Mouse (Mus musculus): ENCODE measurements at regions not wholly inside any gene's neighbourhood (a gene's known extent, or its start where the extent isn't known, plus 50 kb on each side); places are given as distances from the start of the nearest gene placed in this dataset.

DNA sequence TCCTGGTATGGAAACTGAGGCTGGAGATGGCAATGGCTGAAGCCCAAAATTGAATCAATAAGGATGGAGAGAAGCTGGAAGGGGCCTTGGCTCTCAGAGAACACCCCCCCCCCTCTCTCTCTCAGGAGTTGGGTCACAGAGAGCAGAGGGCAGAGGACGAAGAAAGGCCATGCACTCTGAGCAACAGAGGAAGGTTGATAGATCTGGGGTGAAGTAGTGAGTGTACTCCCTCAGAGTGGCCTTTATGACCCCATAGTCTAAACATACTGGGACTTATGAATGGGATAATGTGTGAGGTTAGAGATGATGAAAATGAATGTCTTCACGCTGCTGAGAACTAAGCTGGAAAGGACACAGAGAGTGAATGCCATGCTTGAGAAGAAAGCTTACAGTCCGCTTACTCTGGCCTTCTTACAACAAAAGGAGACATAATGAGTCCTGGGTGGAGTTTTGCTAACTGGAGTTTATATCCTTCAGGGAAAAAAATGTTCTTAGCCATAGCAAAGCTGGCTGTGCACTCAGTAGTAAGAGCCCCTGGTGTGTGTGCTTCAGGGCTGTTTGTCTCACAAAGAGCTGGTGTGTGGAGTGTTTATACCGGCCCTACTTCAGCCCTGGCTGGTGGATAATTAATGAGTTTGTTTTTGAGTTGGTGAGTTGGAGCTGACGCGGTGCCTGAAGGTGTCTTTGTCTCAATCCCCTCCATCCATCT is 120.4 kb upstream of the Opcml start:
- Histone ChIP-seq H3K79me2 (ENCODE audit: control insufficient read depth, insufficient read depth, low read length, poor library complexity) (no peaks in the 10 kb centered on the region), H3K9ac (ENCODE audit: control insufficient read depth, low read depth, low read length, poor library complexity, severe bottlenecking) (no peak overlapping the region), H3K36me3 (ENCODE audit: control insufficient read depth in 1 of 2, insufficient read depth in 2 of 2, low read length in 2 of 2) (peaks cover 0 to 13% of the 10 kb centered on the region in 2 experiments; a peak in 2 of 4 replicates), H3K27ac (ENCODE audit: control insufficient read depth, low read depth, low read length) (no peak overlapping the region), H3K9me3 (replicated peaks; ENCODE audit: insufficient read depth, low read length) (no peaks in the 10 kb centered on the region), H3K27me3 (ENCODE audit: control insufficient read depth in 1 of 2, insufficient read depth in 2 of 2, low read length in 2 of 2) (no peaks in the 10 kb centered on the region), H3K4me1 (ENCODE audit: control insufficient read depth in 1 of 2, insufficient read depth in 2 of 2, low read length in 2 of 2) (peaks cover 2 to 6% of the 10 kb centered on the region in 2 experiments; a peak in 1 of 4 replicates), H3K4me3 (ENCODE audit: control insufficient read depth in 1 of 2, insufficient read depth in 1 of 2, low read depth in 2 of 2, low read length in 2 of 2) (no peak overlapping the region)
- DNase-seq (ENCODE audit: low read depth, low spot score), result no peak
- TF ChIP-seq ETS1 (IDR thresholded peaks at IDR 0.05; ENCODE audit: low read depth, low read length), result no peak
- no peak for TF ChIP-seq MYC (IDR thresholded peaks at IDR 0.05; ENCODE audit: low read depth, low read length)
- no peak for TF ChIP-seq CHD2 (IDR thresholded peaks at IDR 0.05; ENCODE audit: low read length)
- no peak for TF ChIP-seq POLR2AphosphoS2 (IDR thresholded peaks at IDR 0.05; ENCODE audit: low read length)
- TF ChIP-seq SMC3 (IDR thresholded peaks at IDR 0.05; ENCODE audit: low read depth, low read length), result no peak
- TF ChIP-seq UBTF (IDR thresholded peaks at IDR 0.05; ENCODE audit: borderline replicate concordance, insufficient read depth, low read depth, low read length), result no peak
- no peak for TF ChIP-seq TCF12 (IDR thresholded peaks at IDR 0.05; ENCODE audit: low read depth, low read length)
- TF ChIP-seq MYB (IDR thresholded peaks at IDR 0.05; ENCODE audit: low read depth, low read length), result no peak
- TF ChIP-seq BHLHE40 (IDR thresholded peaks at IDR 0.05; ENCODE audit: borderline replicate concordance, low read depth, low read length), result no peak

DNA sequence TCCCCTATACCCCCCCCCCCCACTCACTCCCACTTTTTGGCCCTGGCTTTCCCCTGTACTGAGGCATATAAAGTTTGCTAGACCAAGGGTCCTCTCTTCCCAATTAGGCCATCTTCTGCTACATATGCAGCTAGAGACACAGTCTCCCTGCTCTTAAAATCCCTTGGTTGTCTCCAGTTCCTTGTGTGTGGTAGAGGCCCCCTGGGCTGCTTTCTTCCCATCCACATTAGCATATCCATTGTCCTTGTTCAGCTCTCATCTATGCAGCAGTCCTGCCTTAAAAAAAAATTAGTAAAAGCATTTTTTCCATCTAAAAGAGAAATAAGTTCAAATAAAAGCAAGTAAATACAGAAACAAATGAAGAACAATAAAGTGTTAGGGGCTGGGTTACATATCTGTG is 105.2 kb upstream of the Opcml start:
- Histone ChIP-seq H3K9ac (ENCODE audit: control insufficient read depth, low read depth, low read length, poor library complexity, severe bottlenecking) (no peak overlapping the region), H3K9me3 (replicated peaks; ENCODE audit: insufficient read depth, low read length) (no peaks in the 10 kb centered on the region), H3K36me3 (ENCODE audit: control insufficient read depth in 1 of 2, insufficient read depth in 2 of 2, low read length in 2 of 2) (no peaks in the 10 kb centered on the region), H3K79me2 (ENCODE audit: control insufficient read depth, insufficient read depth, low read length, poor library complexity) (no peaks in the 10 kb centered on the region), H3K27ac (ENCODE audit: control insufficient read depth, low read depth, low read length) (no peak overlapping the region), H3K4me1 (ENCODE audit: control insufficient read depth in 1 of 2, insufficient read depth in 2 of 2, low read length in 2 of 2) (no peaks in the 10 kb centered on the region), H3K27me3 (ENCODE audit: control insufficient read depth in 1 of 2, insufficient read depth in 2 of 2, low read length in 2 of 2) (no peaks in the 10 kb centered on the region; a peak in 1 of 4 replicates), H3K4me3 (ENCODE audit: control insufficient read depth in 1 of 2, insufficient read depth in 1 of 2, low read depth in 2 of 2, low read length in 2 of 2) (no peak overlapping the region)
- TF ChIP-seq USF1 (IDR thresholded peaks at IDR 0.05; ENCODE audit: low read depth, low read length) (no peak), POLR2A (IDR thresholded peaks at IDR 0.05; ENCODE audit: control insufficient read depth in 1 of 2, insufficient read depth in 1 of 2, low read depth in 1 of 2, low read length in 2 of 2, poor library complexity in 1 of 2) (no peak), ELF1 (IDR thresholded peaks at IDR 0.05; ENCODE audit: low read depth, low read length) (no peak), UBTF (IDR thresholded peaks at IDR 0.05; ENCODE audit: borderline replicate concordance, insufficient read depth, low read depth, low read length) (no peak), SMC3 (IDR thresholded peaks at IDR 0.05; ENCODE audit: low read depth, low read length) (no peak), JUND (IDR thresholded peaks at IDR 0.05; ENCODE audit: low read depth, low read length) (no peak), RAD21 (IDR thresholded peaks at IDR 0.05; ENCODE audit: low read depth, low read length) (no peak), ZKSCAN1 (IDR thresholded peaks at IDR 0.05; ENCODE audit: low read depth, low read length) (no peak), GATA1 (IDR thresholded peaks at IDR 0.05; ENCODE audit: low read depth, low read length) (no peak), MXI1 (IDR thresholded peaks at IDR 0.05; ENCODE audit: low read depth, low read length) (no peak), USF2 (IDR thresholded peaks at IDR 0.05; ENCODE audit: borderline replicate concordance in 1 of 2, insufficient read depth in 1 of 2, low read depth in 1 of 2, low read length in 2 of 2) (no peak), MAX (IDR thresholded peaks at IDR 0.05; ENCODE audit: low read length) (no peak), MEF2A (IDR thresholded peaks at IDR 0.05; ENCODE audit: extremely low read depth, insufficient replicate concordance, low read depth, low read length, poor library complexity, severe bottlenecking) (no peak), MAFK (IDR thresholded peaks at IDR 0.05; ENCODE audit: borderline replicate concordance, low read depth, low read length) (no peak), MYC (IDR thresholded peaks at IDR 0.05; ENCODE audit: low read depth, low read length) (no peak), POLR2AphosphoS2 (IDR thresholded peaks at IDR 0.05; ENCODE audit: low read length) (no peak)
- DNase-seq (ENCODE audit: low read depth, low spot score), result no peak
